Mouse (Mus musculus): ENCODE data around the gene Uchl4. TPM values are rescaled to one million over a fixed set of nuclear protein-coding genes. Genes with fewer than 3 reads are reported as not detected.

Uchl4 gene
- polyA plus RNA-seq, 1 experiment from 2014 or later = 4.3 TPM

- Histone ChIP-seq H3K36me3 (ENCODE audit: control insufficient read depth, insufficient read depth, low read length) (no peaks in the 10 kb centered on the region), H3K27ac (ENCODE audit: low read depth, low read length) (no peak overlapping the region), H3K9me3 (ENCODE audit: control insufficient read depth, low read length) (no peaks in the 10 kb centered on the region), H3K27me3 (replicated peaks; ENCODE audit: control insufficient read depth, insufficient read depth, low read length) (no peaks in the 10 kb centered on the region), H3K4me3 (ENCODE audit: low read length) (no peak overlapping the region), H3K9ac (ENCODE audit: low read depth, low read length) (no peak overlapping the region), H3K4me1 (ENCODE audit: control insufficient read depth, insufficient read depth, low read depth, low read length) (no peaks in the 10 kb centered on the region), H3K4me2 (ENCODE audit: low read length) (no peak overlapping the region)
- 56% methylated on average over 2 of the region's 2 CpGs for WGBS
- ATAC-seq = no peak
Measured at GRCm38 (mm10) chr9:64240116-64240515, 5.1 kb downstream of the Uchl4 start.

- Histone ChIP-seq H3K4me2 (ENCODE audit: low read length) (no peak overlapping the region), H3K9me3 (ENCODE audit: control insufficient read depth, low read length) (no peaks in the 10 kb centered on the region), H3K4me3 (ENCODE audit: low read length) (no peak overlapping the region), H3K27me3 (replicated peaks; ENCODE audit: control insufficient read depth, insufficient read depth, low read length) (no peaks in the 10 kb centered on the region), H3K9ac (ENCODE audit: low read depth, low read length) (no peak overlapping the region), H3K36me3 (ENCODE audit: control insufficient read depth, insufficient read depth, low read length) (no peaks in the 10 kb centered on the region), H3K4me1 (ENCODE audit: control insufficient read depth, insufficient read depth, low read depth, low read length) (no peaks in the 10 kb centered on the region), H3K27ac (ENCODE audit: low read depth, low read length) (no peak overlapping the region)
- 55% methylated on average over 8 of the region's 8 CpGs for WGBS
- ATAC-seq = no peak
Measured at GRCm38 (mm10) chr9:64240681-64241080, 5.7 kb downstream of the Uchl4 start.

GRCm38 (mm10) chr9:64242381-64242831 lies 7.4 kb downstream of the Uchl4 start:
- WGBS = 81% methylated on average over 6 of the region's 6 CpGs
- H3K4me1 ChIP-seq (ENCODE audit: control insufficient read depth, insufficient read depth, low read depth, low read length) = no peaks in the 10 kb centered on the region

GRCm38 (mm10) chr9:64249371-64249770 lies 14.4 kb downstream of the Uchl4 start:
- no peak overlapping the region for H3K4me3 ChIP-seq (ENCODE audit: low read length)
- 87% methylated on average over 1 of the region's 1 CpGs for WGBS
- no peak overlapping the region for H3K4me2 ChIP-seq (ENCODE audit: low read length)
- H3K9me3 ChIP-seq (ENCODE audit: control insufficient read depth, low read length) = no peaks in the 10 kb centered on the region
- ATAC-seq = no peak
- no peak overlapping the region for H3K9ac ChIP-seq (ENCODE audit: low read depth, low read length)
- no peaks in the 10 kb centered on the region for H3K27me3 ChIP-seq (replicated peaks; ENCODE audit: control insufficient read depth, insufficient read depth, low read length)
- H3K27ac ChIP-seq (ENCODE audit: low read depth, low read length) = no peak overlapping the region
- peaks cover 9% of the 10 kb centered on the region for H3K4me1 ChIP-seq (ENCODE audit: control insufficient read depth, insufficient read depth, low read depth, low read length)
- H3K36me3 ChIP-seq (ENCODE audit: control insufficient read depth, insufficient read depth, low read length) = no peaks in the 10 kb centered on the region

More at GRCm38 (mm10) chr9:64242381-64242831, 7.4 kb downstream of the Uchl4 start:
- Histone ChIP-seq H3K4me3 (ENCODE audit: low read length) (no peak overlapping the region), H3K9me3 (ENCODE audit: control insufficient read depth, low read length) (no peaks in the 10 kb centered on the region), H3K4me2 (ENCODE audit: low read length) (no peak overlapping the region), H3K27ac (ENCODE audit: low read depth, low read length) (no peak overlapping the region), H3K9ac (ENCODE audit: low read depth, low read length) (no peak overlapping the region), H3K27me3 (replicated peaks; ENCODE audit: control insufficient read depth, insufficient read depth, low read length) (no peaks in the 10 kb centered on the region), H3K36me3 (ENCODE audit: control insufficient read depth, insufficient read depth, low read length) (no peaks in the 10 kb centered on the region)
- ATAC-seq = no peak

GRCm38 (mm10) chr9:64250111-64250730 lies 15.2 kb downstream of the Uchl4 start:
- H3K27me3 ChIP-seq (replicated peaks; ENCODE audit: control insufficient read depth, insufficient read depth, low read length) = no peaks in the 10 kb centered on the region
- H3K27ac ChIP-seq (ENCODE audit: low read depth, low read length) = no peak overlapping the region
- ATAC-seq = no peak
- H3K4me1 ChIP-seq (ENCODE audit: control insufficient read depth, insufficient read depth, low read depth, low read length) = peaks cover 9% of the 10 kb centered on the region
- H3K4me2 ChIP-seq (ENCODE audit: low read length) = no peak overlapping the region
- H3K9me3 ChIP-seq (ENCODE audit: control insufficient read depth, low read length) = no peaks in the 10 kb centered on the region
- no peak overlapping the region for H3K4me3 ChIP-seq (ENCODE audit: low read length)
- no peaks in the 10 kb centered on the region for H3K36me3 ChIP-seq (ENCODE audit: control insufficient read depth, insufficient read depth, low read length)
- H3K9ac ChIP-seq (ENCODE audit: low read depth, low read length) = no peak overlapping the region

- H3K4me1 ChIP-seq (ENCODE audit: control insufficient read depth, insufficient read depth, low read depth, low read length) = peaks cover 9% of the 10 kb centered on the region
- under 1% methylated on average over 16 of the region's 16 CpGs for WGBS
- H3K36me3 ChIP-seq (ENCODE audit: control insufficient read depth, insufficient read depth, low read length) = no peaks in the 10 kb centered on the region
- ATAC-seq = no peak
- no peaks in the 10 kb centered on the region for H3K27me3 ChIP-seq (replicated peaks; ENCODE audit: control insufficient read depth, insufficient read depth, low read length)
- peak overlapping the region; percentile 91 for H3K27ac ChIP-seq (ENCODE audit: low read depth, low read length)
- peak overlapping the region; percentile 86 for H3K9ac ChIP-seq (ENCODE audit: low read depth, low read length)
- H3K4me2 ChIP-seq (ENCODE audit: low read length) = peak overlapping the region; percentile 75
- peak overlapping the region; percentile 81 for H3K4me3 ChIP-seq (ENCODE audit: low read length)
- H3K9me3 ChIP-seq (ENCODE audit: control insufficient read depth, low read length) = no peaks in the 10 kb centered on the region
Measured at GRCm38 (mm10) chr9:64252591-64253020, 17.6 kb downstream of the Uchl4 start.

- ATAC-seq = peak; percentile 98
- H3K9me3 ChIP-seq (ENCODE audit: control insufficient read depth, low read length) = no peaks in the 10 kb centered on the region
- H3K27ac ChIP-seq (ENCODE audit: low read depth, low read length) = peak within 1 kb of the TSS; percentile 91
- peak within 1 kb of the TSS; percentile 75 for H3K4me2 ChIP-seq (ENCODE audit: low read length)
- H3K9ac ChIP-seq (ENCODE audit: low read depth, low read length) = peak within 1 kb of the TSS; percentile 86
- no peaks in the 10 kb centered on the region for H3K36me3 ChIP-seq (ENCODE audit: control insufficient read depth, insufficient read depth, low read length)
- H3K4me1 ChIP-seq (ENCODE audit: control insufficient read depth, insufficient read depth, low read depth, low read length) = peaks cover 9% of the 10 kb centered on the region
- under 1% methylated on average over 83 of the region's 89 CpGs for WGBS
- peak within 1 kb of the TSS; percentile 81 for H3K4me3 ChIP-seq (ENCODE audit: low read length)
- no peaks in the 10 kb centered on the region for H3K27me3 ChIP-seq (replicated peaks; ENCODE audit: control insufficient read depth, insufficient read depth, low read length)
Measured at GRCm38 (mm10) chr9:64253021-64253904, 18.3 kb downstream of the Uchl4 start, which contains the start of gene Map2k1. TSS of gene Map2k1 (minus strand) at chr9:64253631.

- Histone ChIP-seq H3K9me3 (ENCODE audit: control insufficient read depth, low read length) (no peaks in the 10 kb centered on the region), H3K4me1 (ENCODE audit: control insufficient read depth, insufficient read depth, low read depth, low read length) (peaks cover 9% of the 10 kb centered on the region), H3K9ac (ENCODE audit: low read depth, low read length) (no peak overlapping the region), H3K27me3 (replicated peaks; ENCODE audit: control insufficient read depth, insufficient read depth, low read length) (no peaks in the 10 kb centered on the region), H3K4me2 (ENCODE audit: low read length) (no peak overlapping the region), H3K27ac (ENCODE audit: low read depth, low read length) (no peak overlapping the region), H3K36me3 (ENCODE audit: control insufficient read depth, insufficient read depth, low read length) (no peaks in the 10 kb centered on the region), H3K4me3 (ENCODE audit: low read length) (no peak overlapping the region)
- WGBS = 86% methylated on average over 3 of the region's 3 CpGs
- ATAC-seq = no peak
Measured at GRCm38 (mm10) chr9:64255422-64255821, 20.4 kb downstream of the Uchl4 start.

- no peaks in the 10 kb centered on the region for H3K36me3 ChIP-seq (ENCODE audit: control insufficient read depth, insufficient read depth, low read length)
- no peaks in the 10 kb centered on the region for H3K9me3 ChIP-seq (ENCODE audit: control insufficient read depth, low read length)
- ATAC-seq = no peak
- H3K4me3 ChIP-seq (ENCODE audit: low read length) = no peak overlapping the region
- no peak overlapping the region for H3K9ac ChIP-seq (ENCODE audit: low read depth, low read length)
- no peak overlapping the region for H3K4me2 ChIP-seq (ENCODE audit: low read length)
- no peak overlapping the region for H3K27ac ChIP-seq (ENCODE audit: low read depth, low read length)
- H3K27me3 ChIP-seq (replicated peaks; ENCODE audit: control insufficient read depth, insufficient read depth, low read length) = no peaks in the 10 kb centered on the region
- WGBS = 92% methylated on average over 3 of the region's 3 CpGs
- H3K4me1 ChIP-seq (ENCODE audit: control insufficient read depth, insufficient read depth, low read depth, low read length) = peaks cover 9% of the 10 kb centered on the region
Measured at GRCm38 (mm10) chr9:64256204-64256603, 21.2 kb downstream of the Uchl4 start.
